In the genomic region with DNA sequence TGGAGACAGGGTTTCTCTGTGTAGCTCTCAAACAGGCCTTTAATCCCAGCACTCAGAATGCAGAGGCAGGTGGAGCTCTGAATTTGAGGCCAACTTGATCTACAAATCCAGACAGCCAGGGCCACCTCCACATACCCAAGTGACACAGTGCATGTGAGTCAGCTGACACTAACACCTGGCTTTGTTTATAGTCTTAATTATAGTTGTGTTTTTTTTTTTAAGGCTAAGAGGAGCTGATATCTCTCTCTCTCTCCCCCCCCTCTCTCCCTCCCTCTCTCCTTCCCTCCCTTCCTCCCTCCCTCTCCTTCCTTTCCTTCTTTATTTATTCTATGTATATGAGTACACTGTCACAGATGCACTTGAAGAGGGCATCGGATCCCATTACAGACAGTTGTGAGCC, we compare ENCODE assay signal across 20 mouse cellular contexts.
"Had no signal": no experiment of that assay in that cellular context is flagged by ENCODE, and none has a peak within 500 bp of the region (broad histone marks: within the 10 kb centered on the region; RNA-seq: fewer than 3 reads in every experiment).

No protein-coding gene starts in this region.

- H3K27ac ChIP-seq: kidney, postnatal 0 days; layer of hippocampus, adult 2 months; left cerebral cortex, adult 2 months; macrophage; midbrain, embryonic 10.5 days; midbrain, embryonic 13.5 days; neural tube, embryonic 13.5 days had no signal

- H3K36me3 ChIP-seq: midbrain, embryonic 10.5 days; midbrain, embryonic 13.5 days; neural tube, embryonic 13.5 days had no signal

- H3K9ac ChIP-seq: lung, embryonic 14.5 days; midbrain, embryonic 13.5 days; neural tube, embryonic 13.5 days had no signal

- H3K27me3 ChIP-seq: midbrain, embryonic 13.5 days; neural tube, embryonic 13.5 days had no signal

- DNase-seq: kidney, adult 2 months; kidney, postnatal 25 days; layer of hippocampus, adult 9-11 months; layer of hippocampus, postnatal 36 days; lung, embryonic 14.5 days; retina, postnatal 1 day; right cerebral cortex, postnatal 25 days; thymus, adult 18-20 months; thymus, postnatal 36 days had no signal

- H3K9me3 ChIP-seq: midbrain, embryonic 10.5 days; midbrain, embryonic 13.5 days; neural tube, embryonic 13.5 days had no signal

- ATAC-seq: intestine, embryonic 16.5 days; lung, postnatal 0 days; midbrain, embryonic 13.5 days; midbrain, embryonic 16.5 days had no signal

- H3K4me2 ChIP-seq: lung, embryonic 14.5 days; midbrain, embryonic 13.5 days; neural tube, embryonic 13.5 days had no signal

- H3K4me3 ChIP-seq: layer of hippocampus, adult 2 months; left cerebral cortex, adult 2 months; midbrain, embryonic 10.5 days; midbrain, embryonic 13.5 days; myocyte; neural tube, embryonic 13.5 days had no signal
